ENCODE assay signal across 31 mouse cellular contexts in genomic region chr7:90319446-90319845, GRCm38 (mm10). TPM values are rescaled to one million over a fixed set of nuclear protein-coding genes. Genes with fewer than 3 reads are reported as not detected.
"Had no signal": no experiment of that assay in that cellular context is flagged by ENCODE, and none has a peak within 500 bp of the region (broad histone marks: within the 10 kb centered on the region; RNA-seq: fewer than 3 reads in every experiment).

No protein-coding gene starts in this region.

- H3K4me3 ChIP-seq: gastrocnemius, adult 2 months; heart, embryonic 10.5 days; heart, embryonic 12.5 days; hindbrain, embryonic 10.5 days; hindbrain, embryonic 12.5 days; intestine, embryonic 15.5 days; layer of hippocampus, adult 2 months; left cerebral cortex, adult 2 months; limb, embryonic 13.5 days; limb, embryonic 15.5 days had no signal

- ATAC-seq: hindbrain, embryonic 16.5 days; inflammation-experienced regulatory T-cells, adult 6 months; intestine, embryonic 15.5 days; intestine, postnatal 0 days had no signal

- H3K4me1 ChIP-seq: heart, embryonic 10.5 days; hindbrain, embryonic 12.5 days; intestine, embryonic 15.5 days; limb, embryonic 13.5 days; limb, embryonic 15.5 days had no signal

- DNase-seq: gastrocnemius, adult 2 months; gastrocnemius, postnatal 10 days; gastrocnemius, postnatal 25 days; heart, adult 18-20 months; heart, postnatal 10 days; heart, postnatal 4 days; kidney, adult 18-20 months; kidney, adult 8-10 months; kidney, postnatal 10 days; kidney, postnatal 25 days; kidney, postnatal 4 days; left cerebral cortex, postnatal 4 days had no signal

- H3K9ac ChIP-seq: heart, embryonic 12.5 days; hindbrain, embryonic 12.5 days; hindbrain, embryonic 14.5 days; intestine, embryonic 15.5 days; limb, embryonic 13.5 days; limb, embryonic 15.5 days had no signal

- H3K27ac ChIP-seq: gastrocnemius, adult 2 months; heart, embryonic 10.5 days; hindbrain, embryonic 10.5 days; hindbrain, embryonic 12.5 days; hindbrain, embryonic 14.5 days; intestine, embryonic 15.5 days; layer of hippocampus, adult 2 months; left cerebral cortex, adult 2 months; limb, embryonic 13.5 days; limb, embryonic 15.5 days had no signal

- H3K36me3 ChIP-seq: heart, embryonic 10.5 days; heart, embryonic 12.5 days; hindbrain, embryonic 10.5 days; hindbrain, embryonic 12.5 days; intestine, embryonic 15.5 days; limb, embryonic 13.5 days; limb, embryonic 15.5 days had no signal

- H3K4me2 ChIP-seq: heart, embryonic 12.5 days; hindbrain, embryonic 12.5 days; hindbrain, embryonic 14.5 days; intestine, embryonic 15.5 days; limb, embryonic 13.5 days; limb, embryonic 15.5 days had no signal

- H3K27me3 ChIP-seq: heart, embryonic 12.5 days; hindbrain, embryonic 12.5 days; intestine, embryonic 15.5 days; limb, embryonic 13.5 days; limb, embryonic 15.5 days had no signal

- H3K9me3 ChIP-seq: heart, embryonic 10.5 days; heart, embryonic 12.5 days; hindbrain, embryonic 10.5 days; hindbrain, embryonic 12.5 days; intestine, embryonic 15.5 days; limb, embryonic 13.5 days; limb, embryonic 15.5 days had no signal

RNA-seq across cellular contexts. Expression of gene Ccdc83, which starts 53.9 kb away (rescaled TPM):
- polyA plus RNA-seq: frontal cortex, adult 2 months; heart, embryonic 12.5 days; heart, embryonic 14.5 days; heart, embryonic 16.5 days; hindbrain, embryonic 10.5 days; hindbrain, embryonic 12.5 days; hindbrain, embryonic 14.5 days; hindbrain, embryonic 16.5 days; intestine, embryonic 15.5 days; intestine, postnatal 0 days; kidney, embryonic 14.5 days; kidney, embryonic 16.5 days; limb, embryonic 11.5 days; limb, embryonic 13.5 days; limb, embryonic 15.5 days had no signal
